Mouse (Mus musculus) olfactory bulb, adult 2 months (tissue): ENCODE results near the gene Ccdc114. TPM values are rescaled to one million over a fixed set of nuclear protein-coding genes. Genes with fewer than 3 reads are reported as not detected.
A peak's percentile ranks its signal among the peaks of the same experiment; 100 is the strongest.
"Not testable (repeated sequence)": the region's sequence is repeated elsewhere in the genome, so short reads cannot be mapped to it uniquely, and the experiment has no call there.

ENCODE experiments used
- H3K27ac ChIP-seq: fragments of 200-500 bp; 2 replicates; pipeline ENCODE4 v1.5.1; 2012; ENCODE audit warnings: low read depth, low read length; ENCODE audit not compliant: insufficient read depth
- H3K4me1 ChIP-seq: fragments of 200-500 bp; 2 replicates; pipeline ENCODE4 v1.6.1; 2012; ENCODE audit warnings: low read length; ENCODE audit not compliant: control insufficient read depth, insufficient read depth
- H3K4me3 ChIP-seq: fragments of 200-500 bp; 2 replicates; pipeline ENCODE4 v1.5.1; 2012; ENCODE audit warnings: mild to moderate bottlenecking, low read depth, low read length, moderate library complexity; ENCODE audit not compliant: insufficient read depth
- CTCF ChIP-seq: fragments of 200-500 bp; IDR thresholded peaks from 2 replicates; pipeline ENCODE4 v1.5.1; 2012; ENCODE audit warnings: low read depth, mild to moderate bottlenecking, low read length, moderate library complexity; ENCODE audit not compliant: insufficient read depth
- POLR2A ChIP-seq: fragments of 200-500 bp; IDR thresholded peaks from 2 replicates; pipeline ENCODE4 v1.6.1; 2012; ENCODE audit warnings: mild to moderate bottlenecking, low read depth, low read length, moderate library complexity; ENCODE audit not compliant: insufficient read depth
- WGBS: fragments of 180-500 bp; shearing (Covaris S2); methylation state at CpG from one replicate; pipeline ENCODE4 v1.1.7; 2018; 5-methylcytosine and 5-hydroxymethylcytosine counted together
- polyA plus RNA-seq: library from polyadenylated mRNA; stranded (reverse); fragments of >200 nt; gene quantifications from 2 replicates; pipeline ENCODE4 v1.2.4, GENCODE M21; 2012; ENCODE audit warnings: low replicate concordance; ENCODE audit not compliant: missing spikeins, insufficient read depth, insufficient read length

Gene Ccdc114
- polyA plus RNA-seq, 1 experiment, result not detected

- Histone ChIP-seq H3K27ac (peak overlapping the region; percentile 82), H3K4me3 (peak overlapping the region; percentile 56), H3K4me1 (no peaks in the 10 kb centered on the region)
- no peak for TF ChIP-seq CTCF
- TF ChIP-seq POLR2A, result no peak; the same call in 1 of the 2 replicates
- WGBS, result 1% methylated on average over 19 of the region's 19 CpGs
Measured at GRCm38 (mm10) chr7:45897258-45897757, 26.6 kb upstream of the Ccdc114 start.

DNA sequence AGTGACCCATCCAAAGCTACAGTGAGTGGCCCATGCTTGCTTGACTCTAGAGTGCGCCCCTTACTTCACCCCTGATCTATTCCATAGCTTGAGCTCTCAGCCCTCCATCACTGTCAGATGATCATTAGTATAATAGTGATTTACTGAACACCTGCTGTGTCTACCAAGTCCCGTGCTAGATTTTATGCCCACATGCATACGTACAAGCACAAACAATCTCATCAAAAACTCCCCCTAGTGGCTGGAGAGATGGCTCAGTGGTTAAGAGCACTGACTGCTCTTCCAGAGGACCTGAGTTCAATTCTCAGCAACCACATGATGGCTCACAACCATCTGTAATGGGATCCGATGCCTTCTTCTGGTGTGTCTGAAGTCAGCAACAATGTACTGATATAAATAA is 25.7 kb upstream of the Ccdc114 start:
- H3K4me3 ChIP-seq, H3K4me1 ChIP-seq, H3K27ac ChIP-seq: not testable (repeated sequence)
- WGBS, result 46% methylated on average over 4 of the region's 4 CpGs

DNA sequence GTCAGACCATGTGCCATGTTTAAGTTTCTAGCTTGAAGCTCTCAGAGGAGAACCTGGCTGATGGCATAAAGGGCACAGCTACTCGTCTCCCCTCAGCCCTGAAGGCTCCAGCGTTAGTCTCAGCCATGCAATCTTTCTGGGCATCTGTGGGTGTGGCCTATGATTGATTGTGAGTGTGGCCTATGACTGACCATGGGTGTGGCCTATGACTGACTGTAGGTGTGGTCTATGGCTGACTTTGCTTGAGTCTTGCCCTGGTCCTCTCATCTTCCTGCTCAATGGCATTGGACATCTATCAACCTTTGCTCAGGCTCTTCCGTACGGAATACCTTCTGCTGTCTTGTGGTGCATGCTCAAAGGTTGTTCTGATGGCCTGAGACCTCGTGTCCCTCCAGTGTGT is 22.3 kb upstream of the Ccdc114 start:
- WGBS, result 65% methylated on average over 5 of the region's 5 CpGs
- TF ChIP-seq CTCF, result no peak
- no peak for TF ChIP-seq POLR2A
- Histone ChIP-seq H3K27ac (no peak overlapping the region), H3K4me3 (no peak overlapping the region), H3K4me1 (no peaks in the 10 kb centered on the region)

DNA sequence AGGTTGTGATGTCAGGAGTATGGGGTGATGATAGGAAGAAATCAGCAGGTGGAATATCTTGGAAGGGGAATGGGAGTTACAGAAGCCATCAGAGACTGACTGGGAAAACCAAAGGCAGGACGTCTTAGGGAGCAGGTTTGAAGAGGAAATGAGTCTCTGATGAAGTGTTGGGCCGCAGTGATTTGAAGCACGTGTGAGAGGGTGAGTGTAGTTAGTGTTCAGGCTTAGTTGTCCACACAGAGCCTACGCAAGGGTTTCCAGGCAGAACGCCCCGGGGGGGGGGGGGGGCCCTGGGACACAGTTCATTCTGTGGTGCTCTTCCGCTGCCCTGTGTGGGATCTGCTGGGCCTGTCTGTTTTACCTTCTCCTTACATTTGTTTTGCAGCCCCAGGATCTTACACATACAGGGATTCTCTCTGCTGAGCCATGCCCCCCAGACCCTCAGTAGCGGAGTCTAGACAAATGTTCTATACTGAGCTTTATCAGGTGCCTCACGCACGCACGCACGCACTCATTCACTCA is 21.3 kb upstream of the Ccdc114 start:
- no peaks in the 10 kb centered on the region for H3K4me1 ChIP-seq
- WGBS, result 78% methylated on average over 12 of the region's 12 CpGs
- no peak overlapping the region for H3K27ac ChIP-seq
- no peak overlapping the region for H3K4me3 ChIP-seq
- TF ChIP-seq POLR2A (no peak), CTCF (no peak)

GRCm38 (mm10) chr7:45906622-45907021 is 17.2 kb upstream of the Ccdc114 start:
- WGBS, result 94% methylated on average over 9 of the region's 9 CpGs
- no peaks in the 10 kb centered on the region for H3K4me1 ChIP-seq

DNA sequence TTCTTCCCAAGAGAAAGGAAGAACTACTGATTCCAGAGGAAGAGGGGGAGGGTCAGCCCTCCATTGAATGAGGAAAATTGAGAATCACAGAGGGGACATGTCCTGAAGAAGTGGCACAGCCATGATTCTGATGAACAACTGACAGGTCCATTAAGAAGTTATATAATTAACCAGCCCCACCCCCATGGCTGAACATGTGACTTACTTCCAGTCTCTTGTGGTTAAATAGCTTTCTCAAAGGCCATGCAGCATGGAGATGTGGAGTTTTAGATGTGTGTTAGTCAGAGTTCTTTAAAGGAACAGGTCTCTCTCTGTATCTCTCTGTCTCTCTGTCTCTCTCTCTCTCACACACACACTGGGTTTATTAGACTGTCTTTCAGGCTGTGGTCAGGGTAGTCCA is 15.5 kb upstream of the Ccdc114 start:
- no peaks in the 10 kb centered on the region for H3K4me1 ChIP-seq
- TF ChIP-seq CTCF, result no peak
- no peak overlapping the region for H3K4me3 ChIP-seq

More at GRCm38 (mm10) chr7:45906622-45907021, 17.2 kb upstream of the Ccdc114 start:
- Histone ChIP-seq H3K27ac (no peak overlapping the region), H3K4me3 (no peak overlapping the region)
- TF ChIP-seq CTCF, result no peak
- TF ChIP-seq POLR2A, result no peak

GRCm38 (mm10) chr7:45909145-45909544 is 14.7 kb upstream of the Ccdc114 start:
- Histone ChIP-seq H3K4me3 (no peak overlapping the region), H3K27ac (no peak overlapping the region), H3K4me1 (peaks cover 5% of the 10 kb centered on the region; the same call in 1 of the 2 replicates)
- TF ChIP-seq CTCF (no peak), POLR2A (no peak)
- 93% methylated on average over 16 of the region's 16 CpGs for WGBS

More for the DNA sequence above, 15.5 kb upstream of the Ccdc114 start:
- H3K27ac ChIP-seq, result no peak overlapping the region

DNA sequence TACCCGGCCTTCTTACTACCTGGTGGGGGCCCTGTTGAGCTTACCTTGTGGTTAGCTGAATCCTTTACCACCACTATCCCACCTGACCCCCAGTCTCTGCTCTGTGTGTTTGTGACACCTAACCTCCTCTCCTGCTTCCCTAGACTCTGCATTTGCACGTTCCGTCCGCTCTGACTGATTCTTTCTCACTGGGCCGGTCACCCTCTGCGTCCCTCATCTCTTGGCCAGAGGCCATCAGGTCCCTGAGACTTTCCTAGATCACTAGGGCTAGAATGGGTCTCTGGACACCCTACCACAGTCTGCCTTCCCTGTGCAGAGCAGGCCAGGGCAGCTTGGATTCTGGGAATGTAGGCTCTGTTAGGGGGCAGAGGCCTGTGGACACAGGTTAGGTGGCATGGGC is 9.8 kb upstream of the Ccdc114 start:
- Histone ChIP-seq H3K4me3 (no peak overlapping the region), H3K4me1 (peaks cover 38% of the 10 kb centered on the region), H3K27ac (no peak overlapping the region)
- TF ChIP-seq CTCF (no peak), POLR2A (no peak)
- WGBS, result 91% methylated on average over 6 of the region's 6 CpGs

DNA sequence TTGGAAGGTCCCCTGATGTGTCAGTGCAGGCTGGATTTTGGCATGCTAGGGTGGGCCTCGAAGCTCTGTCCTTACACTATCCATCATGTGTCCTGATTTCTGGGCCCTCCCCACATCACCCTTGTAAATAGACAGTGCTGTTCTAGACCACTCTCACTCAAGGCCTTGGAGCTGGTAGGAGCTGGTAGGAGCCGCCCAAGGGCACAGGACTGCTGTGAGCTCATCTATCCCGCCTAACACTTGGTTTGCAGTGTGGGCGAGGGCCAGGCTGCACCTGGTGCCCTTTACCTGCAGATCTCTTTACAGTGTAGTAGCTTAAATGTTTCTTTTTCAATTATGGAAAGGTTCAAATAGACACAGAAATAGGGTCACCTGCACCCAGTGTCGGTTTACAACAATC is 8.9 kb upstream of the Ccdc114 start:
- WGBS, result 90% methylated on average over 5 of the region's 5 CpGs
- H3K4me3 ChIP-seq, result no peak overlapping the region
- no peak overlapping the region for H3K27ac ChIP-seq
- TF ChIP-seq POLR2A (no peak), CTCF (no peak)
- peaks cover 47% of the 10 kb centered on the region for H3K4me1 ChIP-seq

DNA sequence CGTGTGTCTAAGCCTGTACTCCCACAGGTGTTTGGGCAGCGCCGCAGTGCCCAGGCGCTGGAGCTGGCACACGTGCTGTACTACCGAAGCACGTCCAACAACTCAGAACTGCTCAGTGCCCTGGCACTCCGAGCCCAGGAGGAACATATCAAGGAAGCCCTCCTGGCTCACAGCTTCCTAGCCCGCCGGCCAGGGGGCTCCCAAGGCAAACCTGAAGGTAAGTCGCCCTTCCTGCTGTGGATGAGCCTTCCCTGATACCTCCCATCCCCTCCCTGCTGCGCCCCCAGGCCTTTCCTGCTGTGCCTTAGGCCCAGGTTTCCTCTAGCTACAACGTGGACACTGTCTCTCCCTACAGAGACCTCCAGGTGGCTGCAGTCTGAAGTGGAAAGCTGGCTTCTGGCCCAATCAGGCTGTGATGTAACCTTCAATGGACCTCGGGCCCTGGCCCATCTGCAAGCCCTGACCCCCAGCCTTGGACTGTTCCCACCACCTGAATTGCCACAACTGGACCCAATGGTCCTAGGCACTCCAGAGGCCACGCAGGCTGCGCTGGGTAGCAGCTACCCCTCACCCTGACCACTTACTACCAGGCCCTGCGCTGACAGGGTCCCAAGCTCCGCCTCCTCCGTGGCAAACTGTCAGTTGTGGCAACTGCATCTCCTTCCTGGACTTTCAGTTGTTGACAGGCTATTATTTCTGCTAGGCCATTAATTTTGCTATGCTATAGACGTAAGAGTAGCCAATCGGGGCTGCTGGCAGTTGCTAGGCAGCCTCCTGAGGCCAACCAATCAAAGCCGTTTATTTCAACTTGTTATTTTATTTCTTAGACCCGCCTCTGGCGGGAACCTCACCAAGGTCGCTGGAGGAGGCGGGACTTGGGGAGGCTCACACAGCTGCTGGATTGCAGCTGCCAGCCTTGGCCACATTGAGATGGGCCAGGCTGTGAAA is 7.5 kb upstream of the Ccdc114 start:
- 22% methylated on average over 26 of the region's 26 CpGs for WGBS
- peak overlapping the region; percentile 68 for H3K27ac ChIP-seq
- H3K4me1 ChIP-seq, result peaks cover 60% of the 10 kb centered on the region
- TF ChIP-seq POLR2A (peak; percentile 29; the same call in 1 of the 2 replicates), CTCF (no peak)
- peak overlapping the region; percentile 36 for H3K4me3 ChIP-seq
